Mouse (Mus musculus) forebrain, embryonic 11.5 days (tissue): Measurements from ENCODE around the gene Arcn1. TPM values are rescaled to one million over a fixed set of nuclear protein-coding genes. Genes with fewer than 3 reads are reported as not detected.

Experiments used
- ATAC-seq: fragments of 200-750 bp; cut with Nextera tagmentation; replicated peaks from 2 replicates; pipeline ENCODE4 v1.8.0; 2017; ENCODE audit warnings: moderate TSS enrichment; ENCODE audit not compliant: low FRiP score
- DNase-seq: peaks from one replicate; pipeline ENCODE4 v3.0.0-alpha.2; 2017; ENCODE audit warnings: low spot score
- H3K27ac ChIP-seq: fragments of 300-500 bp; sonication (generic); 2 replicates; pipeline ENCODE4 v1.5.1; 2014; ENCODE audit warnings: low read depth, low read length
- H3K27me3 ChIP-seq: fragments of 300-500 bp; sonication (generic); 2 replicates; pipeline ENCODE4 v1.6.1; 2014; ENCODE audit warnings: mild to moderate bottlenecking, low read length, mixed read lengths; ENCODE audit not compliant: control insufficient read depth, insufficient read depth
- H3K36me3 ChIP-seq: fragments of 300-500 bp; sonication (generic); 2 replicates; pipeline ENCODE4 v1.6.1; 2014; ENCODE audit warnings: mild to moderate bottlenecking, low read length, moderate library complexity, mixed read lengths; ENCODE audit not compliant: control insufficient read depth, insufficient read depth
- H3K4me1 ChIP-seq: fragments of 300-500 bp; sonication (generic); replicated peaks from 2 replicates; pipeline ENCODE4 v1.6.1; 2014; ENCODE audit warnings: low read length, mixed read lengths; ENCODE audit not compliant: control insufficient read depth, insufficient read depth
- H3K4me2 ChIP-seq: fragments of 300-500 bp; sonication (generic); 2 replicates; pipeline ENCODE4 v1.6.1; 2014; ENCODE audit warnings: low read depth, mild to moderate bottlenecking, low read length, moderate library complexity, mixed read lengths; ENCODE audit not compliant: severe bottlenecking
- H3K4me3 ChIP-seq: fragments of 300-500 bp; sonication (generic); 2 replicates; pipeline ENCODE4 v1.5.1; 2014; ENCODE audit warnings: low read depth, low read length
- H3K9ac ChIP-seq: fragments of 300-500 bp; sonication (generic); 2 replicates; pipeline ENCODE4 v1.6.1; 2014; ENCODE audit warnings: low read length
- H3K9me3 ChIP-seq: fragments of 300-500 bp; sonication (generic); 2 replicates; pipeline ENCODE4 v1.6.1; 2016; ENCODE audit warnings: low read length, mixed read lengths; ENCODE audit not compliant: control insufficient read depth
- WGBS: fragments of 180-500 bp; shearing (Covaris S2); extraction: QIAGEN DNeasy Blood & Tissue Kit; methylation state at CpG from one replicate; pipeline ENCODE4 v1.1.7; 2014; 5-methylcytosine and 5-hydroxymethylcytosine counted together
- polyA plus RNA-seq: library from polyadenylated mRNA; unstranded; fragments of >200 nt; fragmentation: Nextera tagmentation; extraction: Ambion mirVana; gene quantifications from 2 replicates; pipeline ENCODE4 v1.2.1, GENCODE M21; 2014

Gene Arcn1
- polyA plus RNA-seq, 1 experiment from 2014 or later, result 185 TPM

DNA sequence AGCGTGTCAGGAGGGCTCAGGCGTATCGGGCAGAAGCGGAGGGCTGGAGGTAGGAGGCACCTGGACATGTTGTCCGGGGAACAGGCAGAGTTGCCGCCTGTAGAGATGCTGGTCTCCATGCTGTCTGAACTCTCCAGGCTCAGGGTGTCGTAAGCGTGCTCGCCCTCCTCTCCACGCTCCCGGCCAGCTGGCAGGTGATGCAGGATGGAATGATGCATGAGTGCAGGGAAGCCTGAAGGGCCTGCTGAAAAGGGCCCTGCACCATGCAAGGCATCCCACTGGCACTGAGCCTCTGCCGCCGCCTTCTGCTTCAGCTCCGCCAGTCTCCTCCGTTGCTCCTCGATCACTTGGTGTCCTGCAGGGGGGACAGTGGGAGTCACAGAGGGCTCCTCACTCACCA lies 69.8 kb downstream of the Arcn1 start:
- Histone ChIP-seq H3K4me3 (no peak overlapping the region), H3K27ac (no peak overlapping the region), H3K4me1 (no peaks in the 10 kb centered on the region), H3K4me2 (no peak overlapping the region), H3K27me3 (no peaks in the 10 kb centered on the region), H3K9ac (no peak overlapping the region), H3K36me3 (peaks cover 9% of the 10 kb centered on the region; the same call in 1 of the 2 replicates), H3K9me3 (no peaks in the 10 kb centered on the region)
- 96% methylated on average over 16 of the region's 16 CpGs for WGBS
- DNase-seq, result no peak
- ATAC-seq, result no peak

DNA sequence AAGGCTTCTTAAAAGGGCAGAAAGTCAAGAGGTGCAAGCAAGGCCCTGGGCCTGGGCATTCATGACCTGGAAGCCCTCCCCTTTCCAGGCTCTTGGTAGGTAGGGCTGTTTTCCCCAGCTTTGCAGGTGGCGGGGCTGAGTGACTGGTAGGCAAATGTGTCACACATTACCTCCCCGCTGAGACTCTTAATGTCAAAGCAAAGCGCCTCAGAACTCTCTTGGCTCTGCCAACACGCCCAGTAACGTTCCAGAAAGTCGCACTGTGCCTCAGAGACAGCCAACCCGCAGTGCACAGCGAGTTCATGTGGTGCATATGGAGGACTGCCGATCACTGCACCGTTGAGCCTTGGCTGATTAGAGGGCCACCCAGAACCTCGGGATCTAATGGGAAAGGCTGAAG lies 74.6 kb downstream of the Arcn1 start:
- H3K9ac ChIP-seq, result no peak overlapping the region
- ATAC-seq (no peak), DNase-seq (no peak)
- no peak overlapping the region for H3K4me2 ChIP-seq
- no peak overlapping the region for H3K4me3 ChIP-seq
- H3K4me1 ChIP-seq, result no peaks in the 10 kb centered on the region
- 94% methylated on average over 11 of the region's 11 CpGs for WGBS
- H3K36me3 ChIP-seq, result peaks cover 9% of the 10 kb centered on the region; the same call in 1 of the 2 replicates
- H3K27me3 ChIP-seq, result no peaks in the 10 kb centered on the region
- H3K9me3 ChIP-seq, result no peaks in the 10 kb centered on the region
- no peak overlapping the region for H3K27ac ChIP-seq

DNA sequence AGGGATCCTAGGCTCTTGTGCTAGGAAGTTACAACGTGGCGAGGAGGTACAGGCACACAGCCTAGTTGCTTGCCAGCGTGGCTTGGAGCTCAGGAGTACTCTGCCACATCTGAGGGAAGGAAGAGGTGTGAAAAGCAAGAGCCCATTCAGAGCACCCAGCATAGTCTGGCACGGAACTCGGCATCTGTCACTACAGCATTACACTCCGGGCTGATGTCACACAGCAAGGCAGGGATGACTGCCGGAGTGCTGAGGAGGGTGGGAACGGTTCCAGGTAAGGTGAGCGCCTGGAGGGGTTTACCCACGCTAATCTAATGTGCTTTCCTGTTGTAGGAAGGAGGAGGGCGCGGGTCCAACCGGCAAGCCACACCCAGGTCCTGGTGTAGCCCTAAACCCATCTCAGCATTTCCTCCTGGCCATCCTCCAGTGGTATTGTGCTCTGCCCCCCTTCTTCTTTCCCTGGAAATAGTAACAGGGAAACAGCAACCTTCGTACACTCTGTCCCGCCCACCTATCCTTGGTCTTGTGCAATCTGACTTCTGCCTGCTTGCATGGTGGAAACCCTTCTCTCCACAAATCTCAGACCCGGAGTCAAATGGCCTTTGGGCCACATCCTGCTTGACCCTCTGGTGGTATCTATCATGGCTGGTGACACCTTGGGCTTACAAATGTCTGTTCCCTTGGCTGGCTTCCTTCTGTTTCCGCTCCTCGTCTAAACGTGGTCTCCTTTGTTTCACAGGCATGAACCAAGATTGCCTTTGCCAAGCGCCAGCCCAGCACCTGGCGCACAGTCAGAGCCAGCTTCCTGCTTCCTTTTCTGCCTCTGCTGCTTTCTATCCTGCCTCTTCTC lies 75.7 kb downstream of the Arcn1 start:
- 88% methylated on average over 21 of the region's 21 CpGs for WGBS
- Histone ChIP-seq H3K9ac (no peak overlapping the region), H3K4me3 (no peak overlapping the region), H3K4me1 (no peaks in the 10 kb centered on the region), H3K4me2 (no peak overlapping the region), H3K27ac (no peak overlapping the region), H3K9me3 (no peaks in the 10 kb centered on the region), H3K27me3 (no peaks in the 10 kb centered on the region), H3K36me3 (peaks cover 5% of the 10 kb centered on the region; the same call in 1 of the 2 replicates)
- ATAC-seq (no peak), DNase-seq (no peak)

Other genes with a start within 250 kb of the Arcn1 start
- gene Cxcr5, start 206.0 kb downstream of the Arcn1 start, polyA plus RNA-seq, result 0.09 TPM in 1 of 2 replicates, not detected in the other
- 16.2 and 17.2 TPM in 2 replicates for gene Ddx6, start 163.0 kb downstream of the Arcn1 start, polyA plus RNA-seq
- gene Treh, start 94.6 kb downstream of the Arcn1 start, polyA plus RNA-seq, result not detected in 2 replicates
- gene Phldb1, start 32.6 kb downstream of the Arcn1 start, polyA plus RNA-seq, result 43.5 and 46.0 TPM in 2 replicates
- 121 TPM in 2 replicates for gene Ift46, start 63 bp upstream of the Arcn1 start, polyA plus RNA-seq
- 2.4 and 3.6 TPM in 2 replicates for gene Tmem25, start 31.5 kb upstream of the Arcn1 start, polyA plus RNA-seq
- not detected in 2 replicates for gene Ttc36, start 35.2 kb upstream of the Arcn1 start, polyA plus RNA-seq
- gene Kmt2a, start 113.5 kb upstream of the Arcn1 start, polyA plus RNA-seq, result 18.2 and 23.2 TPM in 2 replicates
- 496 and 546 TPM in 2 replicates for gene Atp5l, start 152.9 kb upstream of the Arcn1 start, polyA plus RNA-seq
- 32.0 and 32.6 TPM in 2 replicates for gene Ube4a, start 197.8 kb upstream of the Arcn1 start, polyA plus RNA-seq
- not detected in 2 replicates for gene Cd3g, start 212.6 kb upstream of the Arcn1 start, polyA plus RNA-seq
- not detected in 2 replicates for gene Cd3d, start 213.9 kb upstream of the Arcn1 start, polyA plus RNA-seq
- not detected in 2 replicates for gene Cd3e, start 241.8 kb upstream of the Arcn1 start, polyA plus RNA-seq